In genomic region chr3:146233741-146234140, GRCm38 (mm10) we compare ENCODE assay signal across 23 mouse cellular contexts. TPM values are rescaled to one million over a fixed set of nuclear protein-coding genes. Genes with fewer than 3 reads are reported as not detected.
A peak's percentile ranks its signal among the peaks of the same experiment; 100 is the strongest.
DNase-seq lines count a peak whose midpoint lies in the region; ATAC-seq lines count a peak whose summit lies in the region.
"Had no signal": no experiment of that assay in that cellular context is flagged by ENCODE, and none has a peak within 500 bp of the region (broad histone marks: within the 10 kb centered on the region; RNA-seq: fewer than 3 reads in every experiment).

No protein-coding gene starts in this region.

- intact Hi-C loops in heart, postnatal 10 days (cut with DNase I) = no loop called here

- H3K27me3 ChIP-seq in heart, embryonic 13.5 days (replicated peaks) = no peaks in the 10 kb centered on the region
- no peaks in the 10 kb centered on the region for H3K27me3 ChIP-seq in lung, embryonic 15.5 days
- H3K27me3 ChIP-seq: intestine, embryonic 15.5 days; liver, embryonic 15.5 days; midbrain, embryonic 15.5 days; neural tube, embryonic 15.5 days had no signal

- no peak overlapping the region for H3K27ac ChIP-seq in heart, embryonic 13.5 days (replicated peaks)
- no peak overlapping the region for H3K27ac ChIP-seq in lung, embryonic 15.5 days
- H3K27ac ChIP-seq: forebrain, embryonic 13.5 days; hindbrain, postnatal 0 days; intestine, embryonic 15.5 days; liver, embryonic 15.5 days; midbrain, embryonic 15.5 days; neural tube, embryonic 15.5 days had no signal

- H3K4me3 ChIP-seq in heart, embryonic 13.5 days = no peak overlapping the region
- no peak overlapping the region for H3K4me3 ChIP-seq in lung, embryonic 15.5 days
- H3K4me3 ChIP-seq: forebrain, embryonic 13.5 days; intestine, embryonic 15.5 days; liver, embryonic 15.5 days; midbrain, embryonic 15.5 days; neural tube, embryonic 15.5 days had no signal

- WGBS in heart, embryonic 13.5 days = 42% methylated on average over 4 of the region's 4 CpGs
- WGBS in lung, embryonic 15.5 days = 23% methylated on average over 4 of the region's 4 CpGs

- peaks cover 8% of the 10 kb centered on the region for H3K36me3 ChIP-seq in heart, embryonic 13.5 days
- no peaks in the 10 kb centered on the region for H3K36me3 ChIP-seq in lung, embryonic 15.5 days
- H3K36me3 ChIP-seq: intestine, embryonic 15.5 days; liver, embryonic 15.5 days; midbrain, embryonic 15.5 days; neural tube, embryonic 15.5 days had no signal

- H3K9ac ChIP-seq in heart, embryonic 13.5 days = 0 out of 2 replicates have a peak overlapping the region, but pooled peaks have one; percentile 10
- no peak overlapping the region for H3K9ac ChIP-seq in lung, embryonic 15.5 days
- H3K9ac ChIP-seq: forebrain, embryonic 13.5 days; intestine, embryonic 15.5 days; liver, embryonic 15.5 days; midbrain, embryonic 15.5 days; neural tube, embryonic 15.5 days had no signal

- DNase-seq in heart, postnatal 10 days = no peak
- DNase-seq in kidney, postnatal 14 days = peak; percentile 37
- DNase-seq in kidney, adult 11 months = no peak
- peak; percentile 37 for DNase-seq in lung, postnatal 14 days
- DNase-seq in liver = no peak
- no peak for DNase-seq in adipocyte (ENCODE audit: low spot score)
- DNase-seq: adrenal gland, postnatal 36 days; cerebellum, adult 18-20 months; cerebellum, postnatal 10 days; gastrocnemius, postnatal 14 days; retina, postnatal 1 day; right cerebral cortex, postnatal 14 days; thymus, postnatal 4 days had no signal

- ATAC-seq in heart, embryonic 13.5 days (ENCODE audit: extremely low read depth, insufficient number of reproducible peaks, low FRiP score, low TSS enrichment) = no peak
- ATAC-seq in lung, embryonic 15.5 days (ENCODE audit: borderline replicate concordance, extremely low read depth, low FRiP score, low TSS enrichment) = peak; percentile 72; the same call in 1 of the 2 replicates
- ATAC-seq: forebrain, embryonic 13.5 days; hindbrain, postnatal 0 days; midbrain, embryonic 15.5 days had no signal

- H3K4me1 ChIP-seq in heart, embryonic 13.5 days = peaks cover 68% of the 10 kb centered on the region
- peaks cover 18% of the 10 kb centered on the region for H3K4me1 ChIP-seq in lung, embryonic 15.5 days
- H3K4me1 ChIP-seq: liver, embryonic 15.5 days; midbrain, embryonic 15.5 days had no signal

- no peaks in the 10 kb centered on the region for H3K9me3 ChIP-seq in heart, embryonic 13.5 days
- no peaks in the 10 kb centered on the region for H3K9me3 ChIP-seq in lung, embryonic 15.5 days
- H3K9me3 ChIP-seq: forebrain, embryonic 13.5 days; intestine, embryonic 15.5 days; liver, embryonic 15.5 days; midbrain, embryonic 15.5 days; neural tube, embryonic 15.5 days had no signal

- H3K4me2 ChIP-seq in heart, embryonic 13.5 days = no peak overlapping the region
- H3K4me2 ChIP-seq in lung, embryonic 15.5 days = no peak overlapping the region
- H3K4me2 ChIP-seq: forebrain, embryonic 13.5 days; intestine, embryonic 15.5 days; liver, embryonic 15.5 days; midbrain, embryonic 15.5 days; neural tube, embryonic 15.5 days had no signal

RNA-seq across cellular contexts. Expression of gene Lpar3, which starts 13.0 kb away (rescaled TPM):
- polyA plus RNA-seq in heart, embryonic 13.5 days (2015; fragmentation: Nextera tagmentation; extraction: Ambion mirVana) = 44.7 and 49.7 TPM in 2 replicates
- total RNA-seq in heart, postnatal 10 days (2021) = 1 to 10 TPM; 3.0 TPM
- 2.4 and 2.5 TPM in 2 replicates for polyA plus RNA-seq in lung, embryonic 15.5 days (2015; fragmentation: Nextera tagmentation; extraction: Ambion mirVana)
- total RNA-seq: adrenal gland, adult 18-20 months; granulocyte monocyte progenitor cell, adult 5-6 weeks had no signal

Comparison
In these comparisons a context has a peak if more than half of its experiments do, and no peak if none do; other contexts are left out.
1. DNase-seq: peak in kidney, postnatal 14 days (single experiment) and lung, postnatal 14 days (single experiment); none in heart, postnatal 10 days (0 of 2), kidney, adult 11 months (single experiment), liver (single experiment) and adipocyte (single experiment).
2. RNA of gene Lpar3, which starts 13.0 kb away (polyA plus RNA-seq): 44.7 to 49.7 TPM in heart, embryonic 13.5 days; 2.4 to 2.5 TPM in lung, embryonic 15.5 days; every median in the first group is over 10 times any median in the second.